Mouse (Mus musculus) heart, embryonic 16.5 days (tissue): ENCODE data around the gene Ncbp2. TPM values are rescaled to one million over a fixed set of nuclear protein-coding genes. Genes with fewer than 3 reads are reported as not detected.

ENCODE experiments used
- microRNA-seq: library from miRNA; unstranded; fragments of <30 nt; microRNA quantifications from one replicate; pipeline ENCODE4, GENCODE M21; 2017
- polyA plus RNA-seq: library from polyadenylated mRNA; unstranded; fragments of >200 nt; fragmentation: Nextera tagmentation; extraction: Ambion mirVana; gene quantifications from 2 replicates; pipeline ENCODE4 v1.2.1, GENCODE M21; 2015

The Ncbp2 gene
- polyA plus RNA-seq, 1 experiment from 2014 or later = 64.4 TPM

Small RNA genes within 50 kb of the gene (microRNA-seq; reads per million reads assigned to microRNA genes)
- not detected for gene Gm26269

Other genes starting within 250 kb of the Ncbp2 start
- gene Meltf, start 69.7 kb upstream of the Ncbp2 start, polyA plus RNA-seq = 0.05 and 0.16 TPM in 2 replicates
- gene Pigz, start 14.7 kb upstream of the Ncbp2 start, polyA plus RNA-seq = 0.71 and 1.4 TPM in 2 replicates
- gene 0610012G03Rik, start within 50 bp of the Ncbp2 start, polyA plus RNA-seq = 121 and 127 TPM in 2 replicates
- gene Senp5, start 54.8 kb downstream of the Ncbp2 start, polyA plus RNA-seq = 10.0 TPM in 2 replicates
- 23.9 and 26.5 TPM in 2 replicates for gene Pak2, start 130.8 kb downstream of the Ncbp2 start, polyA plus RNA-seq
- gene Pigx, start 151.2 kb downstream of the Ncbp2 start, polyA plus RNA-seq = 63.6 and 73.0 TPM in 2 replicates
- gene Cep19, start 151.3 kb downstream of the Ncbp2 start, polyA plus RNA-seq = 21.7 and 26.3 TPM in 2 replicates
- gene Nrros, start 217.1 kb downstream of the Ncbp2 start, polyA plus RNA-seq = 18.1 and 20.5 TPM in 2 replicates
- 0.47 and 1.1 TPM in 2 replicates for gene Bex6, start 231.3 kb downstream of the Ncbp2 start, polyA plus RNA-seq